Mouse (Mus musculus) liver, embryonic 14.5 days (tissue): Measurements from ENCODE around the gene Csad. TPM values are rescaled to one million over a fixed set of nuclear protein-coding genes. Genes with fewer than 3 reads are reported as not detected.

ENCODE experiments used
- ATAC-seq: fragments of 200-750 bp; cut with Nextera tagmentation; 2 replicates; pipeline ENCODE4 v1.8.0; 2017; ENCODE audit warnings: moderate number of reproducible peaks, mild to moderate bottlenecking, moderate library complexity; ENCODE audit not compliant: insufficient read depth
- DNase-seq, 3 experiments: peaks; one replicate each; pipeline ENCODE4 v3.0.0-alpha.2; 2012 to 2013; ENCODE audit warnings: low read depth in 3 of 3, low spot score in 3 of 3
- H3K27ac ChIP-seq: fragments of 300-500 bp; sonication (generic); 2 replicates; pipeline ENCODE4 v1.5.1; 2014; ENCODE audit warnings: moderate library complexity, mild to moderate bottlenecking, control low read depth, inconsistent platforms
- H3K27me3 ChIP-seq: fragments of 300-500 bp; sonication (generic); 2 replicates; pipeline ENCODE4 v1.6.1; 2014; ENCODE audit warnings: mild to moderate bottlenecking, low read length, moderate library complexity; ENCODE audit not compliant: control insufficient read depth, insufficient read depth
- H3K36me3 ChIP-seq: fragments of 300-500 bp; sonication (generic); replicated peaks from 2 replicates; pipeline ENCODE4 v1.6.1; 2014; ENCODE audit warnings: low read depth; ENCODE audit not compliant: control insufficient read depth, insufficient read depth
- H3K4me1 ChIP-seq, 2 experiments: fragments of 200-500 bp in 1 of 2; fragments of 300-500 bp in 1 of 2; sonication (generic) in 1 of 2; replicated peaks; 2 replicates each; pipeline ENCODE4 v1.6.1; 2012 to 2014; ENCODE audit warnings: antibody characterized with exemption in 1 of 2, inconsistent platforms in 1 of 2, low read length in 1 of 2; ENCODE audit not compliant: control insufficient read depth in 2 of 2, insufficient read depth in 2 of 2
- H3K4me2 ChIP-seq: fragments of 300-500 bp; sonication (generic); 2 replicates; pipeline ENCODE4 v1.6.1; 2014; ENCODE audit warnings: low read depth, mild to moderate bottlenecking, control low read depth, moderate library complexity
- H3K4me3 ChIP-seq, 2 experiments: fragments of 200-500 bp in 1 of 2; fragments of 300-500 bp in 1 of 2; sonication (generic) in 1 of 2; 2 replicates each; pipeline ENCODE4 v1.5.1; 2012 to 2014; ENCODE audit warnings: low read depth in 2 of 2, low read length in 2 of 2, mild to moderate bottlenecking in 2 of 2, control low read depth in 1 of 2, inconsistent platforms in 1 of 2, moderate library complexity in 1 of 2; ENCODE audit not compliant: insufficient read depth in 1 of 2
- H3K9ac ChIP-seq: fragments of 300-500 bp; sonication (generic); replicated peaks from 2 replicates; pipeline ENCODE4 v1.6.1; 2014; ENCODE audit warnings: mild to moderate bottlenecking, control low read depth, moderate library complexity
- H3K9me3 ChIP-seq: fragments of 300-500 bp; sonication (generic); 2 replicates; pipeline ENCODE4 v1.6.1; 2016; ENCODE audit warnings: low read length, mixed read lengths; ENCODE audit not compliant: control insufficient read depth
- CTCF ChIP-seq: IDR thresholded peaks from 2 replicates; pipeline ENCODE4 v1.5.1; 2016; ENCODE audit warnings: antibody characterized with exemption, low read depth, control low read depth
- EP300 ChIP-seq: IDR thresholded peaks from 2 replicates; pipeline ENCODE4 v1.6.1; 2016; ENCODE audit warnings: antibody characterized with exemption, low read depth
- WGBS: fragments of 180-500 bp; shearing (Covaris S2); extraction: QIAGEN DNeasy Blood & Tissue Kit; methylation state at CpG from one replicate; pipeline ENCODE4 v1.1.7; 2014; ENCODE audit not compliant: insufficient replicate concordance; 5-methylcytosine and 5-hydroxymethylcytosine counted together
- polyA plus RNA-seq, 2 experiments: library from polyadenylated mRNA; depleted of rRNA in 1 of 2; stranded (reverse) in 1 of 2; unstranded in 1 of 2; fragments of >200 nt; fragmentation: Nextera tagmentation in 1 of 2; extraction: Ambion mirVana in 1 of 2; gene quantifications; 2 replicates each; pipeline versions ENCODE4 v1.2.1 to v1.2.3; 2012 to 2014

Gene Csad
- 14.9 and 17.9 TPM in 2 replicates for polyA plus RNA-seq (2012; rRNA removed)
- 22.6 and 24.0 TPM in 2 replicates for polyA plus RNA-seq (2014; fragmentation: Nextera tagmentation; extraction: Ambion mirVana)

GRCm38 (mm10) chr15:102204674-102205505 lies at the start of gene Csad:
Gene Csad (minus strand): TSS chr15:102204724.
- DNase-seq (no peak), ATAC-seq (no peak)
- Histone ChIP-seq H3K4me2 (peak within 1 kb of the TSS; percentile 99), H3K27ac (peak within 1 kb of the TSS; percentile 72), H3K36me3 (peaks cover 26% of the 10 kb centered on the region), H3K4me1 (peaks cover 8 to 21% of the 10 kb centered on the region in 2 experiments), H3K27me3 (no peaks in the 10 kb centered on the region), H3K4me3 (peak within 1 kb of the TSS; percentile 90 to 97), H3K9me3 (no peaks in the 10 kb centered on the region), H3K9ac (peak within 1 kb of the TSS; percentile 93)
- TF ChIP-seq CTCF (no peak), EP300 (no peak)
- WGBS, result 72% methylated on average over 19 of the region's 19 CpGs

GRCm38 (mm10) chr15:102250521-102250920 lies 46.0 kb upstream of the Csad start:
- H3K27me3 ChIP-seq, result peaks cover 58% of the 10 kb centered on the region
- WGBS, result 55% methylated on average over 5 of the region's 5 CpGs

GRCm38 (mm10) chr15:102249967-102250366 lies 45.4 kb upstream of the Csad start:
- H3K27ac ChIP-seq, result no peak overlapping the region
- no peak overlapping the region for H3K4me2 ChIP-seq
- peaks cover 59% of the 10 kb centered on the region for H3K27me3 ChIP-seq

More at GRCm38 (mm10) chr15:102250521-102250920, 46.0 kb upstream of the Csad start:
- Histone ChIP-seq H3K9me3 (no peaks in the 10 kb centered on the region), H3K9ac (no peak overlapping the region), H3K4me3 (no peak overlapping the region), H3K27ac (no peak overlapping the region), H3K4me1 (0 out of 4 replicates have a peak, but pooled peaks cover 0 to 5% of the 10 kb centered on the region in 2 experiments), H3K4me2 (no peak overlapping the region), H3K36me3 (no peaks in the 10 kb centered on the region)
- no peak for DNase-seq
- no peak for ATAC-seq
- no peak for TF ChIP-seq CTCF
- TF ChIP-seq EP300, result no peak

GRCm38 (mm10) chr15:102249251-102249691 lies 44.7 kb upstream of the Csad start:
- Histone ChIP-seq H3K9ac (no peak overlapping the region), H3K4me2 (no peak overlapping the region; the same call in 1 of the 2 replicates), H3K27ac (no peak overlapping the region), H3K27me3 (peaks cover 62% of the 10 kb centered on the region), H3K36me3 (no peaks in the 10 kb centered on the region), H3K4me1 (peaks cover 0 to 7% of the 10 kb centered on the region in 2 experiments; a peak in 1 of 4 replicates), H3K4me3 (no peak overlapping the region), H3K9me3 (no peaks in the 10 kb centered on the region)
- 2% methylated on average over 13 of the region's 13 CpGs for WGBS
- DNase-seq (no peak), ATAC-seq (no peak)
- no peak for TF ChIP-seq EP300
- no peak for TF ChIP-seq CTCF

More at GRCm38 (mm10) chr15:102249967-102250366, 45.4 kb upstream of the Csad start:
- ATAC-seq (no peak), DNase-seq (no peak)
- no peak for TF ChIP-seq CTCF
- no peak for TF ChIP-seq EP300
- Histone ChIP-seq H3K4me3 (no peak overlapping the region), H3K9ac (no peak overlapping the region), H3K4me1 (0 out of 4 replicates have a peak, but pooled peaks cover 0 to 5% of the 10 kb centered on the region in 2 experiments), H3K9me3 (no peaks in the 10 kb centered on the region), H3K36me3 (no peaks in the 10 kb centered on the region)
- WGBS, result 57% methylated on average over 9 of the region's 9 CpGs

- 9% methylated on average over 3 of the region's 3 CpGs for WGBS
- peaks cover 67% of the 10 kb centered on the region for H3K27me3 ChIP-seq
- H3K4me3 ChIP-seq, result no peak overlapping the region
- no peaks in the 10 kb centered on the region for H3K9me3 ChIP-seq
- no peak overlapping the region for H3K4me2 ChIP-seq
- TF ChIP-seq CTCF (no peak), EP300 (no peak)
- no peak for ATAC-seq
- peaks cover 0 to 11% of the 10 kb centered on the region in 2 experiments; a peak in 2 of 4 replicates for H3K4me1 ChIP-seq
- H3K36me3 ChIP-seq, result no peaks in the 10 kb centered on the region
- H3K27ac ChIP-seq, result no peak overlapping the region
- DNase-seq, result no peak
- no peak overlapping the region for H3K9ac ChIP-seq
Measured at GRCm38 (mm10) chr15:102248812-102249191, 44.3 kb upstream of the Csad start.
